Mouse (Mus musculus): ENCODE data around the gene Men1.

DNA sequence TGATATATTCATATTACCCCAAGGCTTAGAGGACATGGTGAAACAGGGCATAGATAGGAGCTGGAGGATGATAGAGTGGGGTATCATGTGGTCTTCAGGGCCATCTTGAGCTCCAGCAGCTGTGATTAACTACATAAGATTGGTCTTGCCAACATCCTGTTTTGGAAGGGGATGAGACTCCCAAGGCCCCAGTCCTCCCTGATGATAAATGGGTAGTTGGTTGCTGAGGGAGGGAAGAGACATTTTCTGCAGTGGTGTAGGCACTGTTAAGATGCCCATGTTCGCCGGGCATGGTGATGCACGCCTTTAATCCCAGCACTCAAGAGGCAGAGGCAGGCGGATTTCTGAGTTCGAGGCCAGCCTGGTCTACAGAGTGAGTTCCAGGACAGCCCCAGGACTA is 46.5 kb downstream of the Men1 start:
- no peak for TF ChIP-seq CTCF (IDR thresholded peaks at IDR 0.05; ENCODE audit: borderline replicate concordance, control insufficient read depth, extremely low read depth, insufficient read depth, low read length, poor library complexity)
- no peak for TF ChIP-seq POLR2A (IDR thresholded peaks at IDR 0.05; ENCODE audit: control insufficient read depth, extremely low read depth, insufficient read depth, low read length, poor library complexity)

Measured in thymus, adult 2 months (tissue).